Mouse (Mus musculus) kidney, embryonic 14.5 days (tissue): ENCODE data around the gene Azi2. TPM values are rescaled to one million over a fixed set of nuclear protein-coding genes. Genes with fewer than 3 reads are reported as not detected.

ENCODE experiments used
- ATAC-seq: fragments of 200-750 bp; cut with Nextera tagmentation; 2 replicates; pipeline ENCODE4 v1.8.0; 2017; ENCODE audit warnings: moderate number of reproducible peaks, mild to moderate bottlenecking, moderate TSS enrichment, moderate library complexity; ENCODE audit not compliant: low FRiP score, low TSS enrichment
- H3K27ac ChIP-seq: fragments of 300-500 bp; sonication (generic); 2 replicates; pipeline ENCODE4 v1.5.1; 2014; ENCODE audit warnings: low read depth, mild to moderate bottlenecking, low read length, moderate library complexity, mixed read lengths
- H3K27me3 ChIP-seq: fragments of 300-500 bp; sonication (generic); 2 replicates; pipeline ENCODE4 v1.6.1; 2014; ENCODE audit warnings: mild to moderate bottlenecking, low read length; ENCODE audit not compliant: control insufficient read depth, insufficient read depth
- H3K36me3 ChIP-seq: fragments of 300-500 bp; sonication (generic); 2 replicates; pipeline ENCODE4 v1.6.1; 2014; ENCODE audit warnings: low read length, mixed read lengths; ENCODE audit not compliant: control insufficient read depth, insufficient read depth
- H3K4me1 ChIP-seq: fragments of 300-500 bp; sonication (generic); 2 replicates; pipeline ENCODE4 v1.6.1; 2014; ENCODE audit warnings: low read length, mixed read lengths; ENCODE audit not compliant: control insufficient read depth, insufficient read depth
- H3K4me2 ChIP-seq: fragments of 300-500 bp; sonication (generic); replicated peaks from 2 replicates; pipeline ENCODE4 v1.6.1; 2014; ENCODE audit warnings: low read depth, mild to moderate bottlenecking, low read length
- H3K4me3 ChIP-seq: fragments of 300-500 bp; sonication (generic); 2 replicates; pipeline ENCODE4 v1.5.1; 2014; ENCODE audit warnings: mild to moderate bottlenecking, low read length
- H3K9ac ChIP-seq: fragments of 300-500 bp; sonication (generic); 2 replicates; pipeline ENCODE4 v1.6.1; 2014; ENCODE audit warnings: low read depth, mild to moderate bottlenecking, low read length, moderate library complexity
- H3K9me3 ChIP-seq: fragments of 300-500 bp; sonication (generic); 2 replicates; pipeline ENCODE4 v1.6.1; 2016; ENCODE audit warnings: low read length; ENCODE audit not compliant: control insufficient read depth
- WGBS: fragments of 180-500 bp; shearing (Covaris S2); extraction: QIAGEN DNeasy Blood & Tissue Kit; methylation state at CpG from one replicate; pipeline ENCODE4 v1.1.7; 2014; 5-methylcytosine and 5-hydroxymethylcytosine counted together
- polyA plus RNA-seq: library from polyadenylated mRNA; unstranded; fragments of >200 nt; fragmentation: Nextera tagmentation; extraction: Ambion mirVana; gene quantifications from 2 replicates; pipeline ENCODE4 v1.2.1, GENCODE M21; 2014

Azi2 gene
- 54.6 and 78.2 TPM in 2 replicates for polyA plus RNA-seq

DNA sequence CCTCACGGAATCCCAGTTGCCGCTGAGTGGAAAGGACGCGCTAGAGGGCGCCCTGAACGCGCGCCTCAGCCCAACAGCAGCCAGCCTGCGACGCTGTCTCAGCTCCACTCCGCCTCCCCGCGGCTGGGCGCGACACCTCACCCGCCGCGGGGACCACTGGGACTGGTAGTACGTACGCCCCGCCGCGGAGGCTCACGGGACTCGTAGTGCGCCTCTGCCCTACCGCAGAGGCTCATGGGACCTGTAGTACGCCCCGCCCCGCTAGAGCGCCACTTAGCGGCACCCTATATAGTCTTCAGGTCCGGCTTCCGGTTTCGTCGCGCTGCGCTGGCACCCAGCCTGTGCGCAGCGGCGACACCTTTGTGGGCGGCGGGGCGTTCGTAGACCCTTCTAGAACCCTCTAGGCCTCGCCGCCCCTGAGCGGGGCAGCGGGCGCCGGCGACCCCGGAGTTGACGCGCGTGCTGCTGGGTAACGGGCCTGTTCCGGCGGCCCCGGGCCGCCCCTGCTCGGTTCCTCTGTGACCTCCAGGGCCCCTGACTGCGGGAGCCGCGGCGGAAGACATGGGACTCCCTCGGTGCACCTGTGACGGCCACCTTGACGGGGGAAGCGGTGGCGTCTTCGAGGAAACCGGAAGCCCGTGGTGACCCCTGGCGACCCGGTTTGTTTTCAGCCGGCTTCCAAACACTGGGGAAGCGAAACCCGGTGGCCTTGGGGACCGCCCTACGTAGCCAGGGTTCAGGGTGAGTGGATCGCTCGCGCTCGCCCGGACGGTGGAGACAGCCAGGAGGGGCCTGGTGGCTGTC is at the start of gene Azi2:
Gene Azi2, plus strand, starts transcription at position 282 of the 804 bp plus-strand sequence.
- Histone ChIP-seq H3K27me3 (no peaks in the 10 kb centered on the region), H3K4me1 (peaks cover 10% of the 10 kb centered on the region), H3K36me3 (no peaks in the 10 kb centered on the region; the same call in 1 of the 2 replicates), H3K4me2 (peak within 1 kb of the TSS; percentile 67), H3K27ac (peak within 1 kb of the TSS; percentile 94), H3K4me3 (peak within 1 kb of the TSS; percentile 87), H3K9ac (peak within 1 kb of the TSS; percentile 86), H3K9me3 (no peaks in the 10 kb centered on the region)
- peak; percentile 99 for ATAC-seq
- under 1% methylated on average over 87 of the region's 87 CpGs for WGBS

DNA sequence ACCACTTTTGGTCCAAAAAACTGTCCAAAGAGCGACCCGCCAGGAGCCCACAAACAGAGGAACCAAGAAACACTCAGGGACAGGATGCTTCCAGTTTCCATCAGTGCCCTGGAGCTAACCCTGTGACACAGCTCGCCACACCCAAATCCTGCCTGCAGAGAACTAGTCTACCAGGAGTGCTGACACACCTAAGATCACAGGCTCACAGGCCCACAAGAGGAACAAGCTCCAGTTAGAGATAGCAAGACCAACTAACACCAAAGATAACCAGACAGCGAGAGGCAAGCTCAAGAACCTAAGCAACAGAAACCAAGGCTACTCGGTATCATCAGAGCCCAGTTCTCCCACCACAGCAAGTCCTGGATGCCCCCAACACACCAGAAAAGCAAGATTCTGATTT is 43.7 kb upstream of the Azi2 start:
- no peaks in the 10 kb centered on the region for H3K9me3 ChIP-seq
- no peak for ATAC-seq
- H3K4me1 ChIP-seq: no peaks in the 10 kb centered on the region
- no peaks in the 10 kb centered on the region for H3K27me3 ChIP-seq
- H3K4me3 ChIP-seq: no peak overlapping the region
- no peaks in the 10 kb centered on the region for H3K36me3 ChIP-seq
- 90% methylated on average over 5 of the region's 5 CpGs for WGBS
- H3K9ac ChIP-seq: no peak overlapping the region
- H3K4me2 ChIP-seq: no peak overlapping the region
- no peak overlapping the region for H3K27ac ChIP-seq

DNA sequence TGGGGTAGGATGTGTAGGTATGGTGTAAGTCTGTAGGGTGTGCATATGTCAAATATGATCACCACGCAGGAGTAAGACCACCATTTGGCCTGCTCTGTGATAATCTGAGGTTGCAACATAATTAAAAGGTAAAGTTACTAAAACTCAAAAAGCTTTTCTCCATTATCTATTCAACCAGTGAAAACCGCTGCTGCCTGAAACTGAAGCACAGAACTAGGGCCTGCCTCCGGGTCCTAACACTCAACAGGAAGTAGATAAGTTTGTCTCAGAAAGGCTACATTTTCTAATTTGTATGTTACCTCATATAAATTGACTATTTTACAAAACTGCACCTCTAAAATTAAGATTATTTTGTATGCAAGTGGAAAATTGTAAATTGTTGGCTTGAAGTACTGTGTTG is 38.8 kb upstream of the Azi2 start:
- 86% methylated on average over 3 of the region's 3 CpGs for WGBS
- no peak for ATAC-seq
- H3K27me3 ChIP-seq: no peaks in the 10 kb centered on the region
- H3K36me3 ChIP-seq: no peaks in the 10 kb centered on the region
- no peaks in the 10 kb centered on the region for H3K9me3 ChIP-seq
- H3K9ac ChIP-seq: no peak overlapping the region
- no peaks in the 10 kb centered on the region for H3K4me1 ChIP-seq
- no peak overlapping the region for H3K4me2 ChIP-seq
- no peak overlapping the region for H3K4me3 ChIP-seq
- no peak overlapping the region for H3K27ac ChIP-seq

DNA sequence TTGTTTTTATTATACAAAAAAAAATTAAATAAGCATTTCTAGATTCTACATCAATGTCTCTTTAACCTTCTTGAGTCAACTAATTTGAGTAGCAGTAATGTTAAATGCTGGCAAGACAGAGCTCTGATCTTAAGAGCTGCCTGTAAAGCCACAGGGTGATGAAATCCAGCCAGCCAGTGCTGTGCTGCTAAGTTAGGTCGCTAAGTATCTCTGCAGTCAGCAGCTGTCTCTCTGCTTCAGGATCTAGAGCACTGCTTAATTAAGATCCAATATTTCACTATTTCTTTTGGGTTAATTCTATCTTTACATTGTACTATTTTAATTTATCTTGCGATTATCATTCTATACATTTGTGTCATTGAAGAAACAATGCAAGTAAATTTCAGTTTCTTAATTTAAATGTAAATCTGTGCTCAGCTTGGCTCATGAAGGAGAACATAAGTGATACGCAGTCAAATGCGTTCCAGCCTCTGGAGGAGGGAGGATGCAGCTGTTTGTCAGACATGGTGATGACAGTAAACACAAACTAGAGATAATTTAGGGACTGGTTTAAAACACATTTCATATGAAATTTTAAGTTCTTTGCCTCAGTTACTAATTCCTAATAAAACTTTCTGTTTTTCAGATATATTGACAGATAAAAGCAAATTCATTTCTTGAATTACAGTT is 36.9 kb upstream of the Azi2 start:
- Histone ChIP-seq H3K9ac (no peak overlapping the region), H3K4me1 (no peaks in the 10 kb centered on the region), H3K4me2 (no peak overlapping the region), H3K36me3 (no peaks in the 10 kb centered on the region), H3K27me3 (no peaks in the 10 kb centered on the region), H3K9me3 (no peaks in the 10 kb centered on the region), H3K4me3 (no peak overlapping the region), H3K27ac (no peak overlapping the region)
- 79% methylated on average over 4 of the region's 4 CpGs for WGBS
- ATAC-seq: no peak

DNA sequence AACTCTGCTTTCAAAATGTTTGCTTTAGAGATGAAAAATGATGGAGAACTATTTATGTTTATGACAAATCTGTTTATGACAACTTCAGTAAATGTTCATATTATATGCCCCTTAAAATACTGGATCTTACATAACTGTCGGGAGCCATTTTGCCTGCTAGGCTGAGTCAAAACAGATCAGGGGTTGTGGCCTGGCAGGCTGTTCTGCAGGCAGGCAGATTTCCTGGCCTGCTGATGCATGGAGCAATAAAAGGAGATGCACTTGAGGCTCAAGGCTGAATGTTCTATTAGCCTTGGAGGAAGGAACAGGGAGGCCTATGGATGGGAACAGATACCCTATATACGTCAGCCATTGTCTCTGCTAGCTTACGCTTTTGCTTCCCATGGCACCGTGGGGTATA is 36.4 kb upstream of the Azi2 start:
- WGBS: 93% methylated on average over 4 of the region's 4 CpGs
- no peaks in the 10 kb centered on the region for H3K4me1 ChIP-seq
- no peak overlapping the region for H3K4me3 ChIP-seq
- H3K36me3 ChIP-seq: no peaks in the 10 kb centered on the region
- no peaks in the 10 kb centered on the region for H3K9me3 ChIP-seq
- H3K27me3 ChIP-seq: no peaks in the 10 kb centered on the region
- H3K9ac ChIP-seq: no peak overlapping the region
- H3K4me2 ChIP-seq: no peak overlapping the region
- H3K27ac ChIP-seq: no peak overlapping the region
- ATAC-seq: no peak

DNA sequence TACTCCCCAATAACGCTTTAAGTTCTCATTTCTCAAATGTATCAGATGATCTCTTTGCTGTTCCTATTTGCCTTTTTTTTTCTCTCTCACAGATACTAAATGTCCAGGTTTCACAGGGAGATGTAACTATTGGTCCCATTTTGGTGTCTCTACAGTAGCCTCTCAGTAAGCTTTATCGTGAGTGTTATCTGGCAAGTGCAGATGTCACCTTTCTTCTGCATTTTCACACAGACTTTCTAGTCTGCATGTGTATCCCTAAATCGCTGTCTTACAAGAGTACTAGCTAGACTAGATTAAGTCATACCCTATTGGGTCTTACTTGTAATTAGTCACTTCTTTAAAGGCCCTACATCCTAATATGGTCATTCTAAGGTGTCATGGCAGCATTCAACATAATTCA is 27.4 kb upstream of the Azi2 start:
- H3K4me2 ChIP-seq: no peak overlapping the region
- no peak overlapping the region for H3K27ac ChIP-seq
- no peaks in the 10 kb centered on the region for H3K36me3 ChIP-seq
- H3K4me1 ChIP-seq: no peaks in the 10 kb centered on the region
- no peak overlapping the region for H3K4me3 ChIP-seq
- no peaks in the 10 kb centered on the region for H3K9me3 ChIP-seq
- H3K27me3 ChIP-seq: no peaks in the 10 kb centered on the region
- no peak for ATAC-seq
- H3K9ac ChIP-seq: no peak overlapping the region
- 92% methylated on average over 3 of the region's 3 CpGs for WGBS

DNA sequence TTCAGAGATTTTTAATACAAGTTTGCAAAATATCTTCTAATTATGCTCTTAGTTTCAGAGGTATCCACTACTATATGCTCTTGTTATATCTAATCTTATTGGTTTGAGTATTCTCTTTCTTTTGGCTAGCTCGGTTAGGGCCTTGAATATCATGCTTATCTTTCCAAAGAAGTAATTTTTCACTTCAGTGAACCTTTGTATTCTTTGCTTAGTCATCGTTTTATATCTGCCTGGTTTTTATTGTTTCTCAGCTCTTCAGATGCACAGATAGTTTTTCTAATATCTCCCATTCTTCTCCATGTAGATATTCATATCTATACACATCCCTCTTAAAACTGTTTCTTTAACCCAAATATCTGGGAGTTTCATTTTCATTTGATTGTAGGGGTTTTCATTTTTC is 15.3 kb upstream of the Azi2 start:
- no peaks in the 10 kb centered on the region for H3K27me3 ChIP-seq
- ATAC-seq: no peak
- no peak overlapping the region for H3K27ac ChIP-seq
- H3K4me2 ChIP-seq: no peak overlapping the region
- no peaks in the 10 kb centered on the region for H3K36me3 ChIP-seq
- no peak overlapping the region for H3K9ac ChIP-seq
- H3K4me3 ChIP-seq: no peak overlapping the region
- H3K9me3 ChIP-seq: no peaks in the 10 kb centered on the region
- WGBS: 79% methylated on average over 2 of the region's 2 CpGs
- H3K4me1 ChIP-seq: no peaks in the 10 kb centered on the region

DNA sequence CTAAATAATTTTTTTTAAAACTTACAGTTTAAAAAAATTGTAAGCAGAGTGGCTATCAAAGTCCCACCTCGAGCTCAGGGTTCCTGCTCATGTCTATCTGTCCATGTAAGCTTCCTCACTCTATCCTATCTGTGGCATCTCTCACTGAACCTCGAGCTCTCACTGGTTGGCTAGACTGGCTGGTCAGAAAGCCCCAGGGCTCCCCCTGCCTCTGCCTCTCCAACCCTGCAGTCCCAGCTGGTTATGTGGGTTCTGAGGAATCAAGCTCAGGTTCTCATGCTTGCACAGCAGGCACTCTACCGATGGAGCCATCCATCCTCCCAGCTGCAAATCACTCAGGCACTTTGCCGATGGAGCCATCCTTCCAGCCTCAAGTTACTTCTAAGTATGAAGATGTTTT is 10.8 kb upstream of the Azi2 start:
- no peak overlapping the region for H3K27ac ChIP-seq
- no peaks in the 10 kb centered on the region for H3K36me3 ChIP-seq
- H3K4me3 ChIP-seq: no peak overlapping the region
- H3K9ac ChIP-seq: no peak overlapping the region
- H3K4me2 ChIP-seq: no peak overlapping the region
- no peak for ATAC-seq
- no peaks in the 10 kb centered on the region for H3K27me3 ChIP-seq
- no peaks in the 10 kb centered on the region for H3K9me3 ChIP-seq
- WGBS: 44% methylated on average over 4 of the region's 4 CpGs
- H3K4me1 ChIP-seq: no peaks in the 10 kb centered on the region

DNA sequence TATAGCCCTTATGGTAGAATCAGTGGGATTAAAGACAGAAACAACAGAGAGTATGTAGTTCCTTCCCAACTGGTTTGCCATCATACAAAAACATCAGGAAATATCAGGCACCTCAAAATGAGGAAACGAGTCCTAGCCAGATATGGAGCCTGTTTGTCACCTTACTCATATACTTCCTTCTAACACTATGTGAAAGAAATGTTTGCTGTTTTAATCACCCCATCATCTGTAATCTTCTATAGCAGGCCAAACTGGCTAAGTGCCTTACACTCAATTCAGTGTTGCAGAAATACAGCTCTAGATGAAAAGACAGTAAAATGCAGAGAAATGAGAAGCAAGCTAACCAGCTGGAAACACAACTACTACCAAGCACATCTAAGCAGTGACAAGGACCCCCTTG is 10.0 kb upstream of the Azi2 start:
- no peak overlapping the region for H3K27ac ChIP-seq
- H3K4me3 ChIP-seq: no peak overlapping the region
- no peaks in the 10 kb centered on the region for H3K27me3 ChIP-seq
- no peaks in the 10 kb centered on the region for H3K4me1 ChIP-seq
- no peak for ATAC-seq
- WGBS: 83% methylated on average over 1 of the region's 1 CpGs
- no peak overlapping the region for H3K9ac ChIP-seq
- no peaks in the 10 kb centered on the region for H3K36me3 ChIP-seq
- H3K4me2 ChIP-seq: no peak overlapping the region
- no peaks in the 10 kb centered on the region for H3K9me3 ChIP-seq
